Mouse (Mus musculus) lung, postnatal 0 days (tissue): ENCODE data around the gene Amigo1. TPM values are rescaled to one million over a fixed set of nuclear protein-coding genes. Genes with fewer than 3 reads are reported as not detected.

ENCODE experiments used
- ATAC-seq: fragments of 200-750 bp; cut with Nextera tagmentation; 2 replicates; pipeline ENCODE4 v1.8.0; 2017; ENCODE audit warnings: moderate library complexity
- DNase-seq: peaks from one replicate; pipeline ENCODE4 v3.0.0-alpha.2; 2016; ENCODE audit warnings: low spot score
- H3K27ac ChIP-seq: fragments of 300-500 bp; sonication (generic); 2 replicates; pipeline ENCODE4 v1.5.1; 2014; ENCODE audit warnings: antibody characterized with exemption, mild to moderate bottlenecking, low read length, mixed read lengths
- H3K27me3 ChIP-seq: fragments of 300-500 bp; sonication (generic); replicated peaks from 2 replicates; pipeline ENCODE4 v1.6.1; 2014; ENCODE audit warnings: low read length, mixed read lengths; ENCODE audit not compliant: insufficient read depth
- H3K36me3 ChIP-seq: fragments of 300-500 bp; sonication (generic); 2 replicates; pipeline ENCODE4 v1.6.1; 2014; ENCODE audit warnings: low read length, mixed read lengths; ENCODE audit not compliant: insufficient read depth
- H3K4me1 ChIP-seq: fragments of 300-500 bp; sonication (generic); 2 replicates; pipeline ENCODE4 v1.6.1; 2014; ENCODE audit warnings: antibody characterized with exemption, low read depth, low read length, mixed read lengths; ENCODE audit not compliant: insufficient read depth
- H3K4me2 ChIP-seq: fragments of 300-500 bp; sonication (generic); replicated peaks from 2 replicates; pipeline ENCODE4 v1.6.1; 2014; ENCODE audit warnings: low read depth, mild to moderate bottlenecking, low read length, moderate library complexity, mixed read lengths
- H3K4me3 ChIP-seq: fragments of 300-500 bp; sonication (generic); 2 replicates; pipeline ENCODE4 v1.5.1; 2014; ENCODE audit warnings: low read depth, low read length
- H3K9ac ChIP-seq: fragments of 300-500 bp; sonication (generic); replicated peaks from 2 replicates; pipeline ENCODE4 v1.6.1; 2014; ENCODE audit warnings: low read depth, mild to moderate bottlenecking
- H3K9me3 ChIP-seq: fragments of 300-500 bp; sonication (generic); 2 replicates; pipeline ENCODE4 v1.6.1; 2016; ENCODE audit warnings: low read length, mixed read lengths
- CTCF ChIP-seq: IDR thresholded peaks from 2 replicates; pipeline ENCODE4 v1.5.1; 2016; ENCODE audit warnings: antibody characterized with exemption, mild to moderate bottlenecking
- EP300 ChIP-seq: IDR thresholded peaks from 2 replicates; pipeline ENCODE4 v1.6.1; 2016; ENCODE audit warnings: antibody characterized with exemption, mild to moderate bottlenecking, control low read depth
- WGBS: fragments of 180-500 bp; shearing (Covaris S2); extraction: QIAGEN DNeasy Blood & Tissue Kit; methylation state at CpG from one replicate; pipeline ENCODE4 v1.1.7; 2014; 5-methylcytosine and 5-hydroxymethylcytosine counted together
- polyA plus RNA-seq: library from polyadenylated mRNA; unstranded; fragments of >200 nt; fragmentation: Nextera tagmentation; extraction: Ambion mirVana; gene quantifications from 2 replicates; pipeline ENCODE4 v1.2.1, GENCODE M21; 2015

Amigo1 gene
- polyA plus RNA-seq, 1 experiment from 2014 or later: 4.6 TPM

DNA sequence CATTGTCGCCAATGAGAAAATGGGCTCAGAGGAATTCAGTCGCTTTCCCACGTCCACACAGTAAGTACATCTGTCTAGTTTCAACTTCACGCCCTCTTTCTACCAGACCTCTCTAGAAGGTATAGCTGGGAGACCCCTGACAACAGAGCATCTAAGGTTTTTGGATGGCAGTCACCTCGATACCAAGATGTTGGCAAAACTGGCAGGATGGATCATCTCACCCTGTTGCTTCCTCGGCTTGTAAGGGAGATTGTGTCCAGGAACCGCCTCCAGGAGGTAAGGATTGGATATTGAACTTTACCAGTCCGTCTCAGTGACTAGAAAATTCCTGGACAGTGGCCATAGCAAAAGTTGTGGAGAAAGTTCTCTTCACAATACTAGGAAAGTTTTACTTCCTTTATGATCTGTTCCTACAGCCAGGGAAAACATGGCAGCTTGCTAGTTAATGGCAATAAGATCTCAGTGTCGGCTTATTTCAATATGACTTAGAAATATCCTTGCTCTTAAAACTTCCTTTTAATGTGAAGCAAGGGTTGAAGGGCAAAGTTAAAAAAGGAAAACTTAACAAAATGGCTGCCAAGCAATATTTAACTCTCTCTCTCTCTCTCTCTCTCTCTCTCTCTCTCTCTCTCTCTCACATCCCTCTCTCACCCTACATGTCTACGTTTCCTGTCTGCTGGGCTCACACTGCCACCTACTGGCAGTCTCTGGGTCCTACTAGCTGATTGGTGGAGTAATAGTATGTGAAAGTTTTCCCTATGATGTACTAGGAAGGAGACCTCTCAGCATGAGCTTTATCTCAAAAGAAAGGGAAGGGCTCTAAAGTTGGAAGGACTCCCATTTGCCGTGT, 38.5 kb upstream of the Amigo1 start:
- Histone ChIP-seq H3K9ac (no peak overlapping the region), H3K4me2 (no peak overlapping the region), H3K4me3 (no peak overlapping the region), H3K36me3 (no peaks in the 10 kb centered on the region), H3K9me3 (no peaks in the 10 kb centered on the region), H3K27ac (peak overlapping the region; percentile 54), H3K27me3 (no peaks in the 10 kb centered on the region), H3K4me1 (peaks cover 3% of the 10 kb centered on the region; the same call in 1 of the 2 replicates)
- ATAC-seq (peak; percentile 61), DNase-seq (peak; percentile 93)
- 63% methylated on average over 11 of the region's 11 CpGs for WGBS
- TF ChIP-seq CTCF: peak; percentile 97
- peak; percentile 78 for TF ChIP-seq EP300

DNA sequence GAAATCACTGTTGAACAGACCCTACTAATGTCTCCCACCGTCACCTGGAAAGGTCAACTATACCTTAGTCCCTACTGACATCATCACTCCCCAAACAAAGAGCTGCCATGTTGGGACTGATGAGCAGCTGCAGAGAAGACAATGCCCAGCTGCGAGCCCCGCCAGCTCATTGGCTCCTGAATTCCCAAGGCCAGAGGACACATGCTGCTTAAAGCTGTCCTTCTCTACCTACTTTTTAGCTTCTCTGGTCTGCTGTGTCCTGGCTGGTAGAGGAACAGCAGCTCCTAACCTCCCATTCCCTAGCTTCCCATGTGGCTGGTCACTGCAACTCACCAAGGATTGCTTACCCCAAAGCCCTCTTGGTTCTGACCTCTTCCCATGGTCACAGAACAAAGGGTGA, 33.8 kb upstream of the Amigo1 start:
- WGBS: 85% methylated on average over 3 of the region's 3 CpGs
- no peaks in the 10 kb centered on the region for H3K27me3 ChIP-seq
- H3K36me3 ChIP-seq: no peaks in the 10 kb centered on the region
- H3K4me3 ChIP-seq: no peak overlapping the region
- no peak overlapping the region for H3K9ac ChIP-seq
- no peaks in the 10 kb centered on the region for H3K4me1 ChIP-seq
- TF ChIP-seq EP300: no peak
- no peak for TF ChIP-seq CTCF
- no peaks in the 10 kb centered on the region for H3K9me3 ChIP-seq
- H3K27ac ChIP-seq: no peak overlapping the region
- ATAC-seq: no peak
- no peak overlapping the region for H3K4me2 ChIP-seq
- DNase-seq: no peak

- Histone ChIP-seq H3K4me1 (no peaks in the 10 kb centered on the region), H3K27me3 (no peaks in the 10 kb centered on the region), H3K9me3 (no peaks in the 10 kb centered on the region), H3K36me3 (no peaks in the 10 kb centered on the region), H3K4me2 (no peak within 1 kb of the TSS), H3K9ac (no peak within 1 kb of the TSS), H3K27ac (no peak within 1 kb of the TSS), H3K4me3 (no peak within 1 kb of the TSS)
- TF ChIP-seq CTCF: no peak
- TF ChIP-seq EP300: no peak
- ATAC-seq: no peak
- WGBS: 45% methylated on average over 4 of the region's 4 CpGs
- DNase-seq: no peak
These were observed 31.5 kb upstream of the Amigo1 start, which contains the start of gene Gpr61 for GRCm38 (mm10) chr3:108154656-108155055. Gene Gpr61 (minus strand): TSS chr3:108154882.

- H3K9ac ChIP-seq: no peak overlapping the region
These were observed 27.6 kb upstream of the Amigo1 start for GRCm38 (mm10) chr3:108158383-108159037.

GRCm38 (mm10) chr3:108164091-108164490, 22.0 kb upstream of the Amigo1 start:
- H3K9ac ChIP-seq: no peak overlapping the region
- WGBS: 56% methylated on average over 5 of the region's 5 CpGs
- H3K36me3 ChIP-seq: no peaks in the 10 kb centered on the region
- no peak for TF ChIP-seq CTCF
- no peak for TF ChIP-seq EP300
- H3K9me3 ChIP-seq: no peaks in the 10 kb centered on the region
- H3K4me1 ChIP-seq: no peaks in the 10 kb centered on the region
- H3K4me3 ChIP-seq: no peak overlapping the region
- no peak overlapping the region for H3K4me2 ChIP-seq
- H3K27ac ChIP-seq: no peak overlapping the region
- H3K27me3 ChIP-seq: no peaks in the 10 kb centered on the region
- ATAC-seq (no peak), DNase-seq (no peak)

More at GRCm38 (mm10) chr3:108158383-108159037, 27.6 kb upstream of the Amigo1 start:
- Histone ChIP-seq H3K4me2 (no peak overlapping the region), H3K9me3 (no peaks in the 10 kb centered on the region), H3K27me3 (no peaks in the 10 kb centered on the region), H3K4me3 (no peak overlapping the region), H3K27ac (no peak overlapping the region), H3K36me3 (no peaks in the 10 kb centered on the region), H3K4me1 (no peaks in the 10 kb centered on the region)
- no peak for TF ChIP-seq CTCF
- TF ChIP-seq EP300: no peak
- DNase-seq: no peak
- ATAC-seq: no peak
- WGBS: 62% methylated on average over 9 of the region's 9 CpGs

DNA sequence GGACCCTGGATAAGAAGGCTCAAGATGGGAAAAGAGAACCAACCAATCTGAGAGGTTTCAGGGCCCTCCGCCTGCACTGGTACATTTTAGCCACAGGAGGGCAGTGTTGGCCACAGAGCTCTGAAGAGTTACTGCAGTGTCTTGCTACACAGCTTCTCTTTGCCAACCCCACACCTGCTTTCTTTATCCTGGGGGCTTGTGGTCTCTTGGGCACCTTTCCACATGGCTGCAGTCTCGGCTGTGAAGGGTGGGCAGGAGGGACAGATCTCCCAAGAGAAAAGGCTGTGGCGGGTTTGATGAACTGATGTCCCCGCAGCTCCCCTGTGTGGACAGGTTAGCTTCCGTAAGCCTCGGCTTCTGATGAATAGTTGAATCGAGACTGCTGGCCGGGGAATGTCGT, 21.3 kb upstream of the Amigo1 start:
- no peaks in the 10 kb centered on the region for H3K36me3 ChIP-seq
- no peak overlapping the region for H3K9ac ChIP-seq
- peak; percentile 50 for ATAC-seq
- H3K4me2 ChIP-seq: peak overlapping the region; percentile 34
- 12% methylated on average over 9 of the region's 9 CpGs for WGBS
- H3K27me3 ChIP-seq: no peaks in the 10 kb centered on the region
- no peak overlapping the region for H3K27ac ChIP-seq
- no peaks in the 10 kb centered on the region for H3K9me3 ChIP-seq
- TF ChIP-seq EP300 (no peak), CTCF (peak; percentile 97)
- H3K4me3 ChIP-seq: no peak overlapping the region
- H3K4me1 ChIP-seq: no peaks in the 10 kb centered on the region
- DNase-seq: peak; percentile 81
